Mouse (Mus musculus) liver, embryonic 13.5 days (tissue): Measurements from ENCODE around the gene Gm10491. TPM values are rescaled to one million over a fixed set of nuclear protein-coding genes. Genes with fewer than 3 reads are reported as not detected.

Experiments used
- polyA plus RNA-seq: library from polyadenylated mRNA; unstranded; fragments of >200 nt; fragmentation: Nextera tagmentation; extraction: Ambion mirVana; gene quantifications from 2 replicates; pipeline ENCODE4 v1.2.1, GENCODE M21; 2015

Gene Gm10491
- polyA plus RNA-seq, 1 experiment from 2014 or later: not detected

Other genes with a start within 250 kb of the Gm10491 start
- 28.2 and 32.5 TPM in 2 replicates for gene Plp2, start 236.4 kb downstream of the Gm10491 start, polyA plus RNA-seq
- not detected in 2 replicates for gene Magix, start 226.6 kb downstream of the Gm10491 start, polyA plus RNA-seq
- 15.0 and 17.7 TPM in 2 replicates for gene Gpkow, start 210.7 kb downstream of the Gm10491 start, polyA plus RNA-seq
- 13.3 and 15.2 TPM in 2 replicates for gene Wdr45, start 193.5 kb downstream of the Gm10491 start, polyA plus RNA-seq
- gene Gm45208, start 185.6 kb downstream of the Gm10491 start, polyA plus RNA-seq: 0.25 TPM in 1 of 2 replicates, not detected in the other
- 8.3 and 9.1 TPM in 2 replicates for gene Praf2, start 179.4 kb downstream of the Gm10491 start, polyA plus RNA-seq
- gene Ccdc120, start 156.9 kb downstream of the Gm10491 start, polyA plus RNA-seq: 1.7 TPM in 2 replicates
- gene Tfe3, start 145.3 kb downstream of the Gm10491 start, polyA plus RNA-seq: 8.9 and 10.1 TPM in 2 replicates
- gene Gripap1, start 118.1 kb downstream of the Gm10491 start, polyA plus RNA-seq: 30.6 and 32.3 TPM in 2 replicates
- 0.13 and 0.34 TPM in 2 replicates for gene Kcnd1, start 85.5 kb downstream of the Gm10491 start, polyA plus RNA-seq
- 33.8 and 35.7 TPM in 2 replicates for gene Otud5, start 66.5 kb downstream of the Gm10491 start, polyA plus RNA-seq
- 2.8 and 4.3 TPM in 2 replicates for gene Pim2, start 29.6 kb downstream of the Gm10491 start, polyA plus RNA-seq
- 17.1 and 17.8 TPM in 2 replicates for gene Slc35a2, start 23.8 kb downstream of the Gm10491 start, polyA plus RNA-seq
- 58.2 and 60.3 TPM in 2 replicates for gene Pqbp1, start 8.6 kb downstream of the Gm10491 start, polyA plus RNA-seq
- 96.5 and 97.0 TPM in 2 replicates for gene Timm17b, start 8.5 kb downstream of the Gm10491 start, polyA plus RNA-seq
- gene Gm10490, start 1.7 kb upstream of the Gm10491 start, polyA plus RNA-seq: not detected in 2 replicates
- gene Pcsk1n, start 12.0 kb upstream of the Gm10491 start, polyA plus RNA-seq: 0.18 and 0.19 TPM in 2 replicates
- not detected in 2 replicates for gene Eras, start 20.8 kb upstream of the Gm10491 start, polyA plus RNA-seq
- gene Hdac6, start 40.1 kb upstream of the Gm10491 start, polyA plus RNA-seq: 8.9 and 10.5 TPM in 2 replicates
- 135 and 145 TPM in 2 replicates for gene Gata1, start 70.2 kb upstream of the Gm10491 start, polyA plus RNA-seq
- gene Glod5, start 110.7 kb upstream of the Gm10491 start, polyA plus RNA-seq: 0.29 and 0.36 TPM in 2 replicates
- 40.2 and 47.3 TPM in 2 replicates for gene Suv39h1, start 166.9 kb upstream of the Gm10491 start, polyA plus RNA-seq
- 2.4 and 3.4 TPM in 2 replicates for gene Was, start 182.7 kb upstream of the Gm10491 start, polyA plus RNA-seq
- gene Wdr13, start 225.1 kb upstream of the Gm10491 start, polyA plus RNA-seq: 6.8 and 7.1 TPM in 2 replicates
- 328 and 361 TPM in 2 replicates for gene Rbm3, start 238.0 kb upstream of the Gm10491 start, polyA plus RNA-seq